Mouse (Mus musculus) urinary bladder, adult 18-20 months (tissue): ENCODE results near the gene Serpinb6b.
A peak's percentile ranks its signal among the peaks of the same experiment; 100 is the strongest.
"Not testable (repeated sequence)": the region's sequence is repeated elsewhere in the genome, so short reads cannot be mapped to it uniquely, and the experiment has no call there.

Experiments used
- DNase-seq, 2 experiments: peaks; one replicate each; pipeline ENCODE4 v3.0.0; 2022; ENCODE audit warnings: low spot score in 2 of 2, mixed read lengths in 2 of 2

Serpinb6b gene

DNA sequence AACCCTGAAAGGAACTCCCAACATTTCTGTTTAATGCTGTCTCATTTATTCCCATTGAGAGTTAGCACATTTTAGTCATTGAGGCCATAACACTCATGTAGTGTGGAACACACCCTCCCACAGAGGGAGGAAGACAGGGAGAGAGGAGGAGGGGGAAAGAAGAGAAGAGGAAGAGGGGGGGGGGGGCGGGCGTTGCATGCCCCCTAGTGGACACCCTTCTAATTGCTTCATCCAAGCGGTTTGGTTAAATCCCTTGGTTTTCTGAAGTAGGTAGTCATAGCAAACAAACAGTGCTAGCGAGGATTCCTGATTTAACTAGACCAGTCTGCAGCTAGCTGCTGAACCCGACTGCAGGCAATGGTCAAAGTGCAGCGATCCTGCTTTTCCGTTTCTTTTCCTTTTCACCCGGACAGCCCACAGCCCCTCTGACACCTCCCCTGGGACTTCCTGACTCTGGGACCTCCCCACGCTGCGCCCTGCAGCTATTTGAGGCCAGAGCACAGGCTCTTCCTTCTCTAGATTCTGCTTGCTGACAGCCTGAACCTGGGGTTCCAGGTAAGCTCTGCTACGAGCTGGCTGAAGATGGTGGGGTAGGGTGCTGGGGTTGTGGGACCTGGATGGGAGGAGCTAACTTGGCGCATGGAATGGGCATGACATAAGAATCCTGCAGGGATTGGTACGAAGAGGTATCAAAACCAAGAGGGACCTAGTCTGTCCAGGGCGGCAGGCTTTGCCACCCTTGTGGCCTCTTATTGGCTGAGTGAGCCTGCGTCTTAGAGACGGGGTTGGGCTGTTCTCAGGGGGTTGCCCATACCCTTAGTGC, at the start of gene Serpinb6b:
Gene Serpinb6b, plus strand, starts transcription at position 221 of the 823 bp plus-strand sequence.
- DNase-seq: peak in 1 of 2 experiments; percentile 23

DNA sequence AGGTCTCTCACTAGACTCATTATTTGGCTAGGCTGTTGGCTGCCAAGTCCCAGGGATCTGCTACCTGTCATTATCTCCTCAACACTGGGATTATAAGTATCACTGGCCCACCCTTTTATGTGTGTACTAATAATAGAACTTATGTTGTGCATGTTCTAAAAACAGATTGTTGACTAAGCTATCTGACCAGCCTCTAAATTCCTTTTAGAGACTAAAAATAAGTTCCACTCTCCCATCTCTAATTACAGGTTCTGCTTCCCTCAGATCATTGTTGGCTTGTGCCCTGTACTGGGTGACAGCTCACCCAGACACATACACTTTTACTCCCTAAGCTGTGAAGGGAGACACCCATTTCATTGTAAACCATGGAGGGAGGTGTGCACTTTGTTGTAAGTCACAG, 42.4 kb upstream of the Serpinb6b start:
- no peak for DNase-seq

DNA sequence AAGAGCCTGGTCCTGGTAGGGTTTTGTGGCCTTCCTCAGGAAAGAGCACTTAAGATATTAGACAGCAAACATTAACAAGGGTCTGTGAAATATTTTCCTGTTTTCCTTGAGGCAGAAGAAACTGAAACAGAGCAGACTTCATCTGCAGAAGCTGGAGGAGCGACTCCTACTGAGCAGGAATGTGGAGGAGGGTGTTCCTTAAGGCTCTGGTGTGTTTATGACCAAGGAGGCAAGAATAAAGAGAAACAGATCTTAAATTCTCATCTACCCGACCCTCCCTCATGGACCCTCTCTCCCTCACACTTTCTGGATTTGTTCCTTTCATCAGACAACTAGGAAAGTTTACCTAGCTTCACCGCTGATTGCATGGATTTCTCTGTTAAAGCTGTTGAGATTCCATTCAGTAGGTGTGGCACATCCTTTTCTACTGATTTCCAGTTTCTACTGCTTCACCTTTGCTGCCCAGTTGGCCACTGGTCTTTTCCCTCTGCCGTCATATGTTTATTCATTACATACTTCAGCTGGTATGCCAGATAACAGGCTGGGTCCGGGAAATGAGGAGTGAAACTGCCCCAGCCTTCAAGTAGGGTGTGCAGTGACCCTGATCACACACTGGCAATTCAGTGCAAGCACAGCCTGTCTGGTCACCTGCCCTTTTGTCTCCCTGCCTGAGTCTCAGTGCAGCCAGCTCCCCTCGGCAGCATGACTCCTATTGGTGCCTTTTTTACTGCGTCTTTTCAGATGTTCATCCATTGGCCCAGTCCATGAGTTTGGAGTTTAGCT, 40.2 kb upstream of the Serpinb6b start:
- DNase-seq: peak in 1 of 2 experiments; percentile 20

- no peak for DNase-seq
Measured at GRCm38 (mm10) chr13:32926661-32927060, 38.3 kb upstream of the Serpinb6b start.

GRCm38 (mm10) chr13:32927241-32927640, 37.8 kb upstream of the Serpinb6b start:
- DNase-seq: no peak

GRCm38 (mm10) chr13:32929107-32929750, 35.8 kb upstream of the Serpinb6b start:
- DNase-seq: no peak

GRCm38 (mm10) chr13:32934706-32935381, 30.2 kb upstream of the Serpinb6b start:
- DNase-seq: no peak

- not testable (repeated sequence) for DNase-seq
Measured at GRCm38 (mm10) chr13:32938275-32938674, 26.7 kb upstream of the Serpinb6b start.

- not testable (repeated sequence) for DNase-seq
Measured at GRCm38 (mm10) chr13:32939191-32939590, 25.8 kb upstream of the Serpinb6b start.

- no peak for DNase-seq
Measured at GRCm38 (mm10) chr13:32956537-32956936, 8.5 kb upstream of the Serpinb6b start.

GRCm38 (mm10) chr13:32957917-32958316, 7.1 kb upstream of the Serpinb6b start:
- DNase-seq: no peak

DNA sequence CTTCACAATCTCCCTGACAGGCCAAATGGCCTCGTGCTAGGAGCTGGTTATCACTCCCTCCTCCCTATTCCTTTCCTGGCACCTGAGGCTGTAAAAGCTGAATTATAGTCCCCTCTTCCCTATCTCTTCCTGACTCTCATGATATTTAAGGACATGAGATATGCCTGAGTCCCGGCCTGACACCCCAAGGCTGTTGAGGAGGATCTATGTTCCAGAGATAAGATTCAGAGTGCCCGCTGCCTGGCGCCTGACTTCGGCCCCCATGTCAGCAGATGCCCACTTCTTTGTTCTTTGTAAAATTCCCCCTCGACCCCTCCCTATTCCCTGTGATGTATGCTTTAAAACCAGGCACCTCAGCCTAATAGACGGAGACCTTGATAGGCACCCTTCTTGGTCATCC, 6.5 kb upstream of the Serpinb6b start:
- DNase-seq: not testable (repeated sequence)

DNA sequence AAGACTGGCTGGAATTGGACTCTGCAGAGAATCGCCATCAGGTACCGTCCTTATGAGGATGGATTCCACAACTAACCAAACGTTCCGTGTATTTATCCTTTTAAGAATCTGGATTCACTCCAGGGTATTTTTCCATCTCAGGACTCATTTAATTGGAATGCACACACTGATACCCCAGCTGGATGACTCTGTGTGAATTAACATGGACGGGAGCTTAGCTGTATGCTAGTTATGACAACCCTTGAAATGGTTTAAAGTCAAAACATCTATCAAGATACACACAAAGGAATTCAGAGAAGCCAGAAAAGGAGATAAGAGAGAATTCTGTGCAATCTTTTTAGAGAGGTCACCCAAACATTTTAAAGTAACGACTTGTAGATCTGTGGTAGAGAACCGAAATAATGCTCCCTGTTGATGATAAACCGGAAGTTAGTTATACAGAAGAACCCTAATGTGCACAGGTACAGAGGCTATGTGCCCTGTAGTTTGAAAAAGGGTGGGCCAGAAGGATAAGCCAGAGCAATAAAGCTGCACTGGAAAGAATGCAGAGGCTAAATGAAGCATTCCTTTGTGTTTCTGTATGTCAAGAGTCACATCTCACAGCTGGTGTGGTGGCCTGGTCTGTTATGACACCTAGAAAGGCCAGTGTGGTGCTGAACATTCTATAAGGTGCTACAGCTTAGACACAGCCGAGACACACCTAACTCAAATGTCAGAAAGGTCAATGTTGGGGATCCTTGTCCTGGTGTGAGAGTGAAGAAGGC, 837 bp upstream of the Serpinb6b start:
- no peak for DNase-seq

GRCm38 (mm10) chr13:32966116-32966515, 1.1 kb downstream of the Serpinb6b start:
- no peak for DNase-seq

DNA sequence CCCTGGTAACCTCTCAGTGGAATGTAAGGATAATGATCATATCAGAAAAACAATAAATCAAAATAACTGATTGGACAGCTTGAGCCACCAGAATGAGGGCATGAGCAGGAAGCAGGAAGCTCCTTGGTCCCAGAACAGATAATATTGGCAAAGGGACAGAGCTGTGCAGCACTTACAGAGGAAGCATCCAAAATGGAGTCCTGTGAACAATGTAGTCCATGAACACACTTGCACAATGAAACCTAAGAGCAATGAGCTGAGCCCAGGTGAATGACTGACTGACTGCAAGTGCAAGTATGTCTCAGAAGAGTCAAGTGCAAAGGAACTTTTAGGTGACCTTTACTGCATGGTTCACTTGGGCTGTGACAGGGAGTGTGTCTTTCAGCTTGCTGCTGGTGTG, 2.2 kb downstream of the Serpinb6b start:
- DNase-seq: no peak

DNA sequence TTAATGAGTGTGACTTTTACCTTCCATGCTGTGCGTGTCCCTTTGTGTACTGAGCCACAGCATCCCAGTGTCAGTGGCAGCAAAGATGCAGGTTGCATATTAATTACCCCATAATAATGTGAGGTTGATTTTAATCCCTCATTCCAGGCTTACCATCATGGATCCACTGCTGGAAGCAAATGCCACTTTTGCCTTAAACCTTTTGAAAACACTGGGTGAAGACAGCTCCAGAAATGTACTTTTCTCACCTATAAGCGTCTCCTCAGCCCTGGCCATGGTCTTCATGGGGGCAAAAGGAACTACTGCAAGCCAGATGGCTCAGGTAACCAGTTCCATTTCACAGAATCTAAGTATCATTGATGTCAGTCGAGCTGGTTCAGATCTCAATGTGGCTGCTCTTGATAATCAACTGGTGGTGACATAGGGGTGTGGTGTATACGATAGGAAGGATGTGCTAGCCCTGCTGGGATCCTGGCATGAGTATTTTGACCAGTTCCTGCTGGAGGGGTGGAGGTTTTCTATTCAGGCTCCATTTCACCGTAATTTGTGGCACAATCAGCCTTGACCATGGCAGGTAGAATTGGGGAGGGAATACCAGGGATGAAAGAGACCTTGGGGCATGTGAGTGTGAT, 3.5 kb downstream of the Serpinb6b start:
- DNase-seq: no peak

GRCm38 (mm10) chr13:32968996-32969640, 4.1 kb downstream of the Serpinb6b start:
- no peak for DNase-seq

DNA sequence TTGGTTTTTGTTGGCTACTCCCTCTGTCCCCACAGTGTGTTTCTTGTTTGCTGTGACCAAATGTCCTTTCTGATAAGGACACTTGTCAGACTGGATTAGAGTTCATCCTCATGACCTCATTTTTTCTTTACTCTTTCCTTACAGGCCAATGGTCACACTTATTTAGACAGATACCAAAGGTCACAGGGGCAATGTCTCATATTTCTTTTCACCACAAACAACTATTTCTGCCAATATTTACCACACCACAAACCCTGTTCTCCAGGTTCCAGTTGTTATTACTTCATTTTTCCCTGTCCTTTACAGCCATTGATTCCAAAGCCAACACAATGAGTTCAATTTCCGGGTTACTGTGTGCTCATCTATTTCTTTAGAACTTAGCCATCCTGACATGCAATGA, 4.6 kb downstream of the Serpinb6b start:
- DNase-seq: no peak

DNA sequence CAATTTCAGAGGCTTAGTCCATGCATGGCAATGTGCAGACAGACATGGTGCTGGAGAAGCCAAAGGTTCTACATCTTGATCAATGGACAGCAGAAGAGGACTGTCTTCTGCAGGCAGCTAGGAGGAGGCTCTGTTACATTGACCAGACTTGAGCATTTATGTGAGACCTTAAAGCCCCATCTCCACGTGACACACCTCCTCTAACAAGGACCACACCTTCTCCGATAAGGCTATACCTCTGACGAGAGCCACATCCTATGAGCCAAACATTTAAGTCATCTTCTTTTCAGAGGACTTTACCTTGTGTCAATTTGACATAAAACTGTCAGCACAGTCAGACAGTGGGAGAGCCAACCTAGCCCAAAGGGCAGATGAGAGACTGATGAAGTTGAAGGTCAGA, 5.8 kb downstream of the Serpinb6b start:
- DNase-seq: no peak

DNA sequence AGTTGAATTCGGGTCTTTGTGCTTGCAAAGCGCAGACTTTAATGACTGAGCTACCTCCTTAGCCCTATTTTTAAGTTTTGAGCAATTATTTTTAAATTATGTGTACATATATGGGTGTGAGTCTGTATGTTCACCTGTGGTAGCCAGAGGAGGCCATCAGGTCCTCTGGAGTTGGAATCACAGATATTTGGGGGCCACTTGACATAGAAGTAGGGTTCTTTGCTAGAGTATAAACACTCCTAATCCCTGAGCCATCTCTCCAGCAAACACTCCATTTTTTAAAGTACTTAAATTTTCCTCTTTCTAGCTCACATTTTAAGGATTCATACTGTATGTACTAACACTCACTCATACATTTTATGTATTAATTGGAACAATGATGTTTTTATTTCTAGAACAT, 9.3 kb downstream of the Serpinb6b start:
- no peak for DNase-seq
